Mouse (Mus musculus) spleen, adult 2 months (tissue): ENCODE data around the gene Tmie. TPM values are rescaled to one million over a fixed set of nuclear protein-coding genes. Genes with fewer than 3 reads are reported as not detected.

Source experiments
- DNase-seq, 2 experiments: peaks; one replicate each; pipeline versions ENCODE4 v3.0.0 to v3.0.0-alpha.2; 2012 to 2021; ENCODE audit warnings: low spot score in 2 of 2, low read depth in 1 of 2
- H3K27ac ChIP-seq: fragments of 200-500 bp; 2 replicates; pipeline ENCODE4 v1.5.1; 2012; ENCODE audit warnings: low read length, inconsistent platforms; ENCODE audit not compliant: insufficient read depth
- H3K27me3 ChIP-seq: fragments of 200-500 bp; 2 replicates; pipeline ENCODE4 v1.6.1; 2012; ENCODE audit warnings: mild to moderate bottlenecking, moderate library complexity, low read length, inconsistent platforms; ENCODE audit not compliant: control insufficient read depth, insufficient read depth
- H3K36me3 ChIP-seq: fragments of 200-500 bp; 2 replicates; pipeline ENCODE4 v1.6.1; 2012; ENCODE audit warnings: mild to moderate bottlenecking, low read length, inconsistent platforms; ENCODE audit not compliant: control insufficient read depth, insufficient read depth
- H3K4me1 ChIP-seq: fragments of 200-500 bp; 2 replicates; pipeline ENCODE4 v1.6.1; 2011; ENCODE audit warnings: inconsistent platforms; ENCODE audit not compliant: control insufficient read depth, insufficient read depth, insufficient read length
- H3K4me3 ChIP-seq: fragments of 200-500 bp; 2 replicates; pipeline ENCODE4 v1.5.1; 2011; ENCODE audit warnings: mild to moderate bottlenecking, inconsistent platforms; ENCODE audit not compliant: insufficient read depth, insufficient read length; ENCODE audit errors: extremely low read depth
- CTCF ChIP-seq: fragments of 200-500 bp; IDR thresholded peaks from 2 replicates; pipeline ENCODE4 v1.5.1; 2011; ENCODE audit warnings: mild to moderate bottlenecking, inconsistent platforms; ENCODE audit not compliant: insufficient read depth, insufficient read length, insufficient replicate concordance; ENCODE audit errors: extremely low read depth
- POLR2A ChIP-seq: fragments of 200-500 bp; IDR thresholded peaks from 2 replicates; pipeline ENCODE4 v1.6.1; 2011; ENCODE audit warnings: low read depth, low read length, inconsistent platforms
- WGBS: fragments of 180-500 bp; shearing (Covaris S2); methylation state at CpG from one replicate; pipeline ENCODE4 v1.1.7; 2018; 5-methylcytosine and 5-hydroxymethylcytosine counted together
- polyA plus RNA-seq: library from polyadenylated mRNA; depleted of rRNA; stranded (reverse); fragments of >200 nt; gene quantifications from 2 replicates; pipeline ENCODE4 v1.2.3, GENCODE M21; 2012

Gene Tmie
- polyA plus RNA-seq, 1 experiment: 3.0 TPM

GRCm38 (mm10) chr9:110844206-110844605 lies 35.7 kb downstream of the Tmie start, which contains the start of gene Prss46:
Prss46 (plus strand) TSS chr9:110844506.
- no peaks in the 10 kb centered on the region for H3K27me3 ChIP-seq
- no peak within 1 kb of the TSS for H3K27ac ChIP-seq
- no peaks in the 10 kb centered on the region for H3K4me1 ChIP-seq
- 90% methylated on average over 10 of the region's 10 CpGs for WGBS
- H3K36me3 ChIP-seq: no peaks in the 10 kb centered on the region
- no peak for TF ChIP-seq CTCF
- no peak for TF ChIP-seq POLR2A
- H3K4me3 ChIP-seq: no peak within 1 kb of the TSS
- no peak for DNase-seq

GRCm38 (mm10) chr9:110841438-110841837 lies 38.5 kb downstream of the Tmie start:
- no peak for DNase-seq
- no peaks in the 10 kb centered on the region for H3K4me1 ChIP-seq
- no peaks in the 10 kb centered on the region for H3K36me3 ChIP-seq
- H3K27me3 ChIP-seq: no peaks in the 10 kb centered on the region
- no peak for TF ChIP-seq POLR2A
- TF ChIP-seq CTCF: no peak
- WGBS: 23% methylated on average over 2 of the region's 2 CpGs
- no peak overlapping the region for H3K4me3 ChIP-seq
- H3K27ac ChIP-seq: no peak overlapping the region

GRCm38 (mm10) chr9:110840905-110841304 lies 39.0 kb downstream of the Tmie start:
- Histone ChIP-seq H3K4me3 (no peak overlapping the region), H3K27ac (no peak overlapping the region), H3K36me3 (no peaks in the 10 kb centered on the region), H3K27me3 (no peaks in the 10 kb centered on the region), H3K4me1 (no peaks in the 10 kb centered on the region)
- TF ChIP-seq CTCF (no peak), POLR2A (no peak)
- WGBS: 63% methylated on average over 6 of the region's 6 CpGs
- DNase-seq: no peak

GRCm38 (mm10) chr9:110836112-110836511 lies 43.8 kb downstream of the Tmie start:
- Histone ChIP-seq H3K4me3 (no peak overlapping the region), H3K27ac (no peak overlapping the region), H3K27me3 (no peaks in the 10 kb centered on the region), H3K36me3 (no peaks in the 10 kb centered on the region), H3K4me1 (no peaks in the 10 kb centered on the region)
- no peak for DNase-seq
- 79% methylated on average over 2 of the region's 2 CpGs for WGBS
- TF ChIP-seq CTCF: no peak

- Histone ChIP-seq H3K27me3 (no peaks in the 10 kb centered on the region), H3K4me3 (no peak overlapping the region), H3K27ac (no peak overlapping the region), H3K36me3 (no peaks in the 10 kb centered on the region), H3K4me1 (no peaks in the 10 kb centered on the region)
- 73% methylated on average over 10 of the region's 10 CpGs for whole genome bisulfite sequencing
- no peak for DNase-seq
- TF ChIP-seq POLR2A (no peak), CTCF (no peak)
Observed at GRCm38 (mm10) chr9:110834961-110835360, 45.0 kb downstream of the Tmie start.

- 94% methylated on average over 19 of the region's 19 CpGs for WGBS
- DNase-seq: no peak
- no peak within 1 kb of the TSS for H3K4me3 ChIP-seq
- no peaks in the 10 kb centered on the region for H3K27me3 ChIP-seq
- TF ChIP-seq POLR2A: no peak
- TF ChIP-seq CTCF: no peak
- no peak within 1 kb of the TSS for H3K27ac ChIP-seq
- no peaks in the 10 kb centered on the region for H3K4me1 ChIP-seq
- H3K36me3 ChIP-seq: no peaks in the 10 kb centered on the region
Observed at GRCm38 (mm10) chr9:110834411-110834810, 45.5 kb downstream of the Tmie start, which contains the start of gene Prss45. Prss45 (plus strand) TSS chr9:110834588.

GRCm38 (mm10) chr9:110833021-110833420 lies 46.9 kb downstream of the Tmie start:
- no peak for DNase-seq
- WGBS: 76% methylated on average over 5 of the region's 5 CpGs
- H3K27me3 ChIP-seq: no peaks in the 10 kb centered on the region
- no peak overlapping the region for H3K4me3 ChIP-seq
- TF ChIP-seq POLR2A (no peak), CTCF (no peak)
- no peaks in the 10 kb centered on the region for H3K36me3 ChIP-seq
- no peak overlapping the region for H3K27ac ChIP-seq
- H3K4me1 ChIP-seq: no peaks in the 10 kb centered on the region
